Mouse (Mus musculus) intestine, embryonic 15.5 days (tissue): ENCODE results near the gene 4930562C15Rik. TPM values are rescaled to one million over a fixed set of nuclear protein-coding genes. Genes with fewer than 3 reads are reported as not detected.

ENCODE experiments used
- ATAC-seq: fragments of 200-750 bp; cut with Nextera tagmentation; 2 replicates; pipeline ENCODE4 v1.8.0; 2017; ENCODE audit warnings: moderate TSS enrichment, moderate library complexity
- H3K27ac ChIP-seq: fragments of 300-500 bp; sonication (generic); 2 replicates; pipeline ENCODE4 v1.5.1; 2015; ENCODE audit warnings: mild to moderate bottlenecking, inconsistent platforms
- H3K27me3 ChIP-seq: fragments of 300-500 bp; sonication (generic); replicated peaks from 2 replicates; pipeline ENCODE4 v1.6.1; 2015; ENCODE audit warnings: inconsistent platforms
- H3K36me3 ChIP-seq: fragments of 300-500 bp; sonication (generic); 2 replicates; pipeline ENCODE4 v1.6.1; 2015; ENCODE audit warnings: inconsistent platforms
- H3K4me1 ChIP-seq: fragments of 300-500 bp; sonication (generic); replicated peaks from 2 replicates; pipeline ENCODE4 v1.6.1; 2015; ENCODE audit warnings: inconsistent platforms
- H3K4me2 ChIP-seq: fragments of 300-500 bp; sonication (generic); replicated peaks from 2 replicates; pipeline ENCODE4 v1.6.1; 2015; ENCODE audit warnings: mild to moderate bottlenecking, inconsistent platforms
- H3K4me3 ChIP-seq: fragments of 300-500 bp; sonication (generic); replicated peaks from 2 replicates; pipeline ENCODE4 v1.5.1; 2015; ENCODE audit warnings: inconsistent platforms
- H3K9ac ChIP-seq: fragments of 300-500 bp; sonication (generic); 2 replicates; pipeline ENCODE4 v1.6.1; 2015; ENCODE audit warnings: inconsistent platforms
- H3K9me3 ChIP-seq: fragments of 300-500 bp; sonication (generic); 2 replicates; pipeline ENCODE4 v1.6.1; 2016; ENCODE audit warnings: inconsistent platforms
- WGBS: fragments of 180-500 bp; shearing (Covaris S2); methylation state at CpG from one replicate; pipeline ENCODE4 v1.1.7; 2015; 5-methylcytosine and 5-hydroxymethylcytosine counted together
- polyA plus RNA-seq: library from polyadenylated mRNA; unstranded; fragments of >200 nt; fragmentation: Nextera tagmentation; extraction: Ambion mirVana; gene quantifications from 2 replicates; pipeline ENCODE4 v1.2.1, GENCODE M21; 2015

The 4930562C15Rik gene
- polyA plus RNA-seq, 1 experiment from 2014 or later, result 0.23 TPM

DNA sequence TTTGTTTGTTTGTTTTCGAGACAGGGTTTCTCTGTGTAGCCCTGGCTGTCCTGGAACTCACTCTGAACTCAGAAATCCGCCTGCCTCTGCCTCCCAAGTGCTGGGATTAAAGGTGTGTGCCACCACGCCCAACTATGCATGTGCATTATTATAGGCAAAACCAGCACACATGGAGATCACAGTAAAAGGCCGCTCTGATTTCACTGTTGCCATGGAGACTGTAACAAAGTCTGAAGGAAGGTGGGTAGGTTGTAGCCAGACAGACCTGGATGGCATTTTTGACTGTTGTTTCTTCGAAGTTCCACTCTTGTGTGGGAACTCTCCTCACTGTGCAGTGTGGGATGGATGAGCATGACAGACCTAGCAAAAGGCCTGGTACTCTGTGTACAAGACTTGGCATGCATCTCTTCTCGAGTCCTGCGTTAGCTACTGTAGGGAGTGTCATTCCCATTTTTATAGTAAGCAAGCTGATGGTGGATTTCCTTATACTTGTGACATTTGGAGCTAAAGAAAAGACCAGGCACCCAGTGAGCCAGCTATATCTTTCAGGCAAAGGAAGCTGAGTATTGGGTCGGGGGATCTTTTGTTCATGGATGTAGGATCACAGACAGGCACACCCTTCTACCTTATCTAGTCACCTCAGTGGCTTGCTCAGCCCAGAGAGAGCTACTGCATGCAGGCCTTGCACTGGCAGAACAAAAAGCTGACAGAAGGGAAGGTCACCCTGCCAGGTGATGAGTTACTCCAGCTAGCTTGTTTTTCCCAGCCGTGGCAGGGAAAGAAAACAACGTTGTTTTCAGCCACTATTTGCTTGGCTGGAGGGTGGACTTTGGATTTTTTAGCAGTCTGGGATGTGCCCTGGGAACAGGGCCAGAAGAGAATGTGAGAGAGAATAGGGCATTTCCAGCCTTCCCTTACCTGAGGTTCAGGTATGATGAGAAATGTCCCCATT, 46.5 kb downstream of the 4930562C15Rik start:
- no peak for ATAC-seq
- peak overlapping the region; percentile 95; the same call in 1 of the 2 replicates for H3K27ac ChIP-seq
- H3K9ac ChIP-seq, result peak overlapping the region; percentile 10; the same call in 1 of the 2 replicates
- peak overlapping the region; percentile 77 for H3K4me2 ChIP-seq
- 70% methylated on average over 10 of the region's 10 CpGs for WGBS
- H3K4me1 ChIP-seq, result peaks cover 30% of the 10 kb centered on the region
- no peaks in the 10 kb centered on the region for H3K9me3 ChIP-seq
- no peaks in the 10 kb centered on the region for H3K36me3 ChIP-seq
- peak overlapping the region; percentile 83 for H3K4me3 ChIP-seq
- H3K27me3 ChIP-seq, result no peaks in the 10 kb centered on the region

DNA sequence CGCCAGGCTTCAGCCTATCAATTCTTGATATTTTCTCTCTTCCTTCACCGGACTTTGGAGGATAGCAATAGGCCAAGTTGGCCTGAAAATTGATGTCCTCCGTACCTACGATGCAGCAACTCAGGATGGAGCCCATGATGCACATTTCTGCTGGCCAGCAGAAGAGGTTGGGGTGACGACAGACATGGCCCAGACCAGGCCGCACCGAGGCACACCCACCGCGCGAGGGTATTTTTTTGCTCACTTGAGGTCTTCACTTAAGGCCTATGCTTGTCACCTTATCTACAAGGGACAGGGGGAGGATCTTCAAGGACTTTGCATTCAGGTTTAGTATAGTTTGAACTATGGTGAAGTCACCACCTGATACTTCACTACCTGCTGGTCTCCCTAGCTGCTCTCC, 49.7 kb downstream of the 4930562C15Rik start:
- H3K27me3 ChIP-seq, result no peaks in the 10 kb centered on the region
- no peaks in the 10 kb centered on the region for H3K9me3 ChIP-seq
- H3K36me3 ChIP-seq, result no peaks in the 10 kb centered on the region
- H3K9ac ChIP-seq, result no peak overlapping the region
- peak overlapping the region; percentile 73 for H3K4me3 ChIP-seq
- H3K27ac ChIP-seq, result no peak overlapping the region
- peak overlapping the region; percentile 80 for H3K4me2 ChIP-seq
- ATAC-seq, result no peak
- 92% methylated on average over 10 of the region's 10 CpGs for WGBS
- H3K4me1 ChIP-seq, result peaks cover 26% of the 10 kb centered on the region

DNA sequence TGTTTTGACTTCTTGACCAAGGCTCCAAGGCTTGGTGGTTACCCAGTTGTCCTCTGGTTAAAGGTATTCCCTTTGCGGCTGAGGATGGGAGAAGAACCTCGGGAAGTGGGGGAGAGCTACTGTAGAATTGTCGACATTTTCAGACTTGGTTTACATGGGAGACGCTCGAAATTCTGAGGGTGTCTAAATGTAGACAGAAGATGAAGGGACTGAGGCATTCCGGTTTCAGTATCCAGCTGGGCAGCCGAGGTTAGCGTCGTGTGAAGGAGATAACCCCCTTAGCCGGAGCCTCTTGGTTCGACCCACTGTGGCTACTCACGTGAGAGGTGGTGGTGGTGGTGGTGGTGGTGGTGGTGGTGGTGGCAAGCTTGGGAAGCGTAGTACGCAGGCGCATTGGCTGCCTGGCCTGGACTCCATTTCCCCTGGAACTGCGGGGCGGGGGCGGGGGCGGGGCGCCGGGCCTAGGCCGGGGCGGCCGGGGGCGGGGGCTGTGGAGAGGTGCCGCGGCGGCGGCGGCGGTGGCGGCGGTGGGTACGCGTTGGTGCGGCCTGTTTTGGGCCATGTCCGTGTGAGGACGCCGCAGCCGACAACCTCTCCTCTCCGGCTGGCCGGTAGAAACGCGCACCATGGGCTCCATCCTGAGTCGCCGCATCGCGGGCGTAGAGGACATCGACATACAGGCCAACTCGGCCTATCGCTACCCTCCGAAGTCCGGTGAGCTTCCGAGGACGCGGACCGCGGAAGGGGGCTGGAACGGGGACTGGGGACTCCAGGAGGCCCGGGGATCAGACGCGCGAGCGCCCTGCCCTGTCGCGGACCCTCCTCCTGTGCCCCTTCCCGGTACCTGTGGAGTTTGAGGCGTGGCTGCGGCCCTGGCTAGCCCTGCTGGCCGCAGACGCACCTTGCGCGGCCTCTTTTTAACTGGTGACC, 50.8 kb downstream of the 4930562C15Rik start, which contains the start of gene Mgrn1:
TSS of gene Mgrn1 (plus strand) at position 490 of the 930 bp plus-strand sequence.
- H3K27ac ChIP-seq, result peak within 1 kb of the TSS; percentile 88
- H3K4me2 ChIP-seq, result peak within 1 kb of the TSS; percentile 80
- ATAC-seq, result peak; percentile 92
- no peaks in the 10 kb centered on the region for H3K27me3 ChIP-seq
- no peaks in the 10 kb centered on the region for H3K36me3 ChIP-seq
- H3K4me3 ChIP-seq, result peak within 1 kb of the TSS; percentile 73
- H3K9ac ChIP-seq, result peak within 1 kb of the TSS; percentile 91
- H3K9me3 ChIP-seq, result no peaks in the 10 kb centered on the region
- peaks cover 26% of the 10 kb centered on the region for H3K4me1 ChIP-seq
- WGBS, result under 1% methylated on average over 61 of the region's 74 CpGs

DNA sequence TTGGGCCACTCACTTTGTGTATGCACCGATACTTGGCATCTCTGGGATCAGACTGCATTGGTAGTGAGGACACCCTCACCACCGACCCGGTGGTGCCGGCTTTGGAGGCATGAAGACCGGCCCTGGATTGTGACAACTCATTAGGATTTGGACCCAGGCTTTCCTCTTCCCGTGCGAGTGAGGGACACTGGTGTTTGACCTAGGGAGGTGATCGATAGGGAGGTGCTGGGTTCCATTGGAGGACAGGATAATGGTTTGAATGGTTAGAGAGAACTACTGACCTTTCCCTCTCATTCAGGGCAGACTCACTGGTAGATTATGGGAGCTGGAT, 51.4 kb downstream of the 4930562C15Rik start:
- 2% methylated on average over 8 of the region's 8 CpGs for WGBS
- ATAC-seq, result no peak
- H3K4me1 ChIP-seq, result peaks cover 22% of the 10 kb centered on the region

DNA sequence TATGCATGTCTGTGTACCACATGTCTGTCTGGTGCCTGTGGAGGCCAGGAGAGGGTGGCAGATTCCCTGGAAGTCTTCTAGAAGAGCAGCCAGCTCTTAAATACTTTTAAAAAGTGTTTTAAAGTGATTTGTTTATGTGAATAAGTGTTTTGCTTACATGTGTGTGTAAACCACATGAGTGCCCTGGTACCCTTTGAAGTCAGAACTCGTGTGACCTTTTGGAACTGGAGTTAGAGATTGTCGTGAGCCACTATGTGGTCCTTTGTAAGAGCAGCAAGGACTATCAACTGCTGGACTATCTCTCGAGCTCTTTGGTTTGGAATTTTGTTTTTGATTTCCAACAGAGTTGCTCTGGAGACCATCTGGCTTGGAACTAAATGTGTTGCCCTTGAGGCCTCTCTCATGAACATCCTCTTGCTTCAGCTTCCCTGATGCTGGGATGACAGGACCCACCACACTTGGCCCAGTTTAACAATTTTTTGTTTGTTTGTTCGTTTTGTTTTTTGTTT, 55.0 kb downstream of the 4930562C15Rik start:
- Histone ChIP-seq H3K9ac (no peak overlapping the region), H3K27ac (no peak overlapping the region), H3K36me3 (no peaks in the 10 kb centered on the region), H3K4me3 (no peak overlapping the region), H3K4me1 (peaks cover 16% of the 10 kb centered on the region), H3K27me3 (no peaks in the 10 kb centered on the region), H3K4me2 (no peak overlapping the region), H3K9me3 (no peaks in the 10 kb centered on the region)
- no peak for ATAC-seq
- WGBS, result 48% methylated on average over 4 of the region's 4 CpGs

More for the DNA sequence above, 51.4 kb downstream of the 4930562C15Rik start:
- peak overlapping the region; percentile 88 for H3K27ac ChIP-seq
- H3K4me3 ChIP-seq, result peak overlapping the region; percentile 73
- H3K27me3 ChIP-seq, result no peaks in the 10 kb centered on the region
- peak overlapping the region; percentile 91 for H3K9ac ChIP-seq
- H3K4me2 ChIP-seq, result peak overlapping the region; percentile 80
- H3K36me3 ChIP-seq, result no peaks in the 10 kb centered on the region
- H3K9me3 ChIP-seq, result no peaks in the 10 kb centered on the region

DNA sequence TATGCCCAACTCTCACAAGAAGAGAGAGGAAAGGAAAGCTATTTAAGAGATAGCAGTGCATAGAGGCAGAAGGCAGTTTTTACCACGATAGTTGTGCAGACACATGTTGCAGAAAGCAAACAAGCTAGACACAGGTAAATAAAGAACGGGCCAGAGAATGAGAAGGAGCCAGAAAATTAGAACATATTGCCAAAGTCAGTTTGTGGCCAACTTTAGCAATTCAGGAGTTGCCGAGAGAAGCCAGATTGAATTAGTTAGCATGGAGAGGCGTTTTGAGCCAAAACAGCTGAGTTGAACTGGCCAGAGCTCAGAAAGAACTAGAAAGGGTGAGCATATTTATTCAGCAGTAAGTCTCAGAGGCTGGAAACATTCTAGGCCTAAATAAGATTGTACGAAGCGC, 57.0 kb downstream of the 4930562C15Rik start:
- ATAC-seq, result no peak

DNA sequence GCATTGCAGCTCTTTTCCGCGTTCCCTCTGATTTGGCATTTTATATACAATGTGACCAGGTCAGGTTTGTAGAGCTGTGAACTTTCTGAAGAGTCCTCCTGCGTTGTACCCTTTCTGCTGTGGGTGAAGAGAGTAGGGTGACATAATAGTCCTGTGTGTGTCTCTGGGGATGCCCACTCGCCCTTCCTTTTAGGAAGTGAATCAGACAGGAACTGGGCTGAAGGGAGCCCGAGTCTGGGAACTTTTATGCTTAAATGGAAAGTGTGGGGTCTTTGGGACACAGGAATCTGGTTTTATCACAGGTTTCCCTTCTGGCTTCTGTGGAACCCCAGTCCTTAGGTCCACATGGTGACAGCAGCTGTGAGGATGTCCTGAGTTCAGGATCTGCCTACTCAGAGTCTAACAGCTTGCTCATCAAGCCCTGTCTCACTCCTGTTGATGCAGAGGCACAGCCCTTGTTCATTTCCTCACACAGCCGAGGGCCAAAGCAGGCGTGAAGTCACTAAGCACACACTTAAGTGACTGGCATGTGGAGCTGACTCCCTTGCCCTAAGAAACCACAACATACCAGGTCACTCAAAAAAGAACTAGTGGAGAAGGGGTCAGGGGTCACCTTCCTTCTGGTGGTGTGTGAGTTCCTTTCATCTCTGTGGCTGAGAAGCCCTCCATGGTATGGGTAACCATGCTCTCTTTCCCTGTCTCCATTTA, 59.1 kb downstream of the 4930562C15Rik start:
- 80% methylated on average over 7 of the region's 7 CpGs for WGBS
- H3K4me1 ChIP-seq, result peaks cover 14% of the 10 kb centered on the region
- H3K4me2 ChIP-seq, result no peak overlapping the region
- no peak overlapping the region for H3K9ac ChIP-seq
- no peaks in the 10 kb centered on the region for H3K27me3 ChIP-seq
- no peak for ATAC-seq
- H3K9me3 ChIP-seq, result no peaks in the 10 kb centered on the region
- H3K27ac ChIP-seq, result no peak overlapping the region
- H3K4me3 ChIP-seq, result no peak overlapping the region
- H3K36me3 ChIP-seq, result no peaks in the 10 kb centered on the region

More for the DNA sequence above, 57.0 kb downstream of the 4930562C15Rik start:
- 88% methylated on average over 6 of the region's 6 CpGs for WGBS
- Histone ChIP-seq H3K27me3 (no peaks in the 10 kb centered on the region), H3K4me2 (no peak overlapping the region), H3K9ac (no peak overlapping the region), H3K4me1 (peaks cover 17% of the 10 kb centered on the region), H3K9me3 (no peaks in the 10 kb centered on the region), H3K36me3 (no peaks in the 10 kb centered on the region), H3K4me3 (no peak overlapping the region), H3K27ac (no peak overlapping the region)

DNA sequence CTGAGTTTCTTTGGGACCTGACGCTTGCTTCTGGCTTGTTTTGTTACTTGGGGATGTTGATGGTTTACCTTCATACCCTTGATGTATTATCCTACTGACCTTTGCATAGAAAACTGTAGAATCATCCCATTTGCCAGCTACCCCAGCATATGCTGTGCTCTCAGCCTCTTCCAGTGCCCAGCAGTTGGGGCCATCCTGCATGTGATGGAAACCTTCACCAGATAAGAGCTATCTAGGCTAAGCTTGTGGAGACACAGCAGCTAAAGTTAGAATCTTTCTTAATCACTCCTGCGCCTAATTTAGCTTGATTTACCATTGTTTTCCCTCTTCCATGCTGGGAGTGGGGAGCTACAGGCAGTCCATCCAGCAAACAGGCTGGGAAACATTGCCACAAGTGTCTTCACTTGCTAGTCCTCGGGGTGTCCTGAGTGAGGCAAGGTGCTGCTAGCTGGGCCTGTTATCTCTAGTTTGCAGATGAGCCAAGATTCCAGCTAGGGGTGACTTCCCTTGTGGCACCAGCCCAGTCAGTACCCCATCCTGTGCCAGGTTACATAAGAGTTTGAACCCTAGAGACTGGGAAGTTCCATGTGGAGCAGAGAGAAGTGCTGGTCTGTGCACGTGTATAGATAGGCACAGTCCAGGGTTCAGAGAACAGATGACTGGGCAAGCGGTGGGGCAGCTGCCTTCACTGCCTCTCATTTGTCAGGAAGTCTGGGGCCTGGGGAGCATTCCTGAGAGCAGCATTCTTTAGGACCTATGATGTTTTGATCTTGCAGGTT, 61.2 kb downstream of the 4930562C15Rik start:
- H3K27ac ChIP-seq, result 0 out of 2 replicates have a peak overlapping the region, but pooled peaks have one; percentile 48
- no peaks in the 10 kb centered on the region for H3K36me3 ChIP-seq
- peak; percentile 92 for ATAC-seq
- no peaks in the 10 kb centered on the region for H3K9me3 ChIP-seq
- no peak overlapping the region for H3K4me3 ChIP-seq
- no peak overlapping the region; the same call in 1 of the 2 replicates for H3K4me2 ChIP-seq
- H3K4me1 ChIP-seq, result peaks cover 17% of the 10 kb centered on the region
- WGBS, result 62% methylated on average over 5 of the region's 5 CpGs
- no peaks in the 10 kb centered on the region for H3K27me3 ChIP-seq
- no peak overlapping the region for H3K9ac ChIP-seq

DNA sequence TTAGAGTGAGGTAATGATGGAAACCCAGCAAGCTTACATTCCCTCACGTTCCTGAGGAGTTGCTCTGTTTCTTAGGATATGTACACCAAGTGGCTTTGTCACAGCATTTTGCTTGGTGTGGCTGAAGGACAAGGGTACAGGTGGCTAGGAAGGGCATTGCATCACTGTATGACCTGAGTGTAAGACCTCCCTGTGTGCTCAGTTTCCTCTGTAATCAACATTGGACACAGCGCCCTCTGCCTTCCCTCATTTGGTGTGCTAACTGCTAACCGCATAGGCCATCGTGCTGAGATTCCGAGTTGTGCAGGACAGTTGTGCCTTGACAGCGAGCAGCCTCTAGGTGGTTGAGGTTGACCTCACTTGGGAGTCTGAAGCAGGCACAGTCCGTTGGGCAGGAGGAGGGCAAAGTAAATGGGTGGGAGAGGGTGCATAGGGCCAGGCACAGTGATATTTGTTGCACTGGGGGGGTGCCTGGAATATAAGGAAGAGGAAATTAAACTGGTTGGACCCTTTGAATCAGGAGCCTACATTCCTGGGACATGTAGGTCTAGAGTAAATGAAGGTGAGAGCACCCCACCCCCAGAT, 62.0 kb downstream of the 4930562C15Rik start:
- no peaks in the 10 kb centered on the region for H3K36me3 ChIP-seq
- 71% methylated on average over 7 of the region's 7 CpGs for WGBS
- no peaks in the 10 kb centered on the region for H3K9me3 ChIP-seq
- H3K9ac ChIP-seq, result no peak overlapping the region
- H3K27ac ChIP-seq, result no peak overlapping the region
- peak; percentile 24; the same call in 1 of the 2 replicates for ATAC-seq
- H3K4me1 ChIP-seq, result peaks cover 17% of the 10 kb centered on the region
- no peaks in the 10 kb centered on the region for H3K27me3 ChIP-seq
- no peak overlapping the region for H3K4me2 ChIP-seq
- H3K4me3 ChIP-seq, result no peak overlapping the region

DNA sequence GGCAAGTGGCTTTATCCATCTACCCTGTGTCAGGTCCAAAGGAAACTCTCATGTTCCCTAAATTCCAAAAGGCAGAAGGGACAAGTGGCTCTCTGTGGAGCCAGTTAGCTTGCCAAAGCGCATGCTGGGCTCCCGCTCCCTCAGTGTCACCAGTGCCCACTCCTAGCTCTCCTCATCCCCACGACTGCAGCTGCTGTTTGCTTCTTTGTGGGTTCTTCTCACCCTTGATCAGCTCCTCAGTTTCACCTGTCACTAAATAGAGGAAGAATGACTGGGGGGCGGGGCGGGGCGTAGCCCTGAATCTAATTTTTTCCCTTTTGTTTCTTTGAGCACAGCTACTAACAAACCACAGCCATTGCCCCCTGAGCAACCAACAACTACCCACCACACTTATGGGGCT, 63.7 kb downstream of the 4930562C15Rik start:
- H3K9me3 ChIP-seq, result no peaks in the 10 kb centered on the region
- WGBS, result 87% methylated on average over 6 of the region's 6 CpGs
- H3K4me1 ChIP-seq, result peaks cover 27% of the 10 kb centered on the region
- H3K4me2 ChIP-seq, result no peak overlapping the region
- no peak overlapping the region for H3K9ac ChIP-seq
- H3K36me3 ChIP-seq, result no peaks in the 10 kb centered on the region
- H3K27me3 ChIP-seq, result no peaks in the 10 kb centered on the region
- H3K4me3 ChIP-seq, result no peak overlapping the region
- ATAC-seq, result no peak
- no peak overlapping the region for H3K27ac ChIP-seq

DNA sequence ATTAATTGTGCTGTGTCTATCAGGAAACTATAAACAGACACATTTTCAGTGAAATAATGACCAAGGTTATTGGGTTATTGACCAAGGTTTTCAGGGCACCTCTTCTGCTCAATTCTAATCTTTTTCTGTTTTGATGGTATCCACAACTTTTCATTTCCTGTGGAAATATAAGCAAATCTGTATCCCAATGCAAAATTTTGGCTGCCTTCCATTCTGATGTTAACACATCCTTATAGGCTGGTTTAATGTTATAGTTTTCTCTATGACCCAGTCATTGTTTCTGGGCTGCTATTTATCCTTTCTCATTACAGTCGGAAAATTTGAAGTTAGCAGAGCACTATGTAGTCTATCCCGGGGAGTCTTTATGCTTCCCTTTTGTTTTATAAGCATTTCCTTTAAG, 64.5 kb downstream of the 4930562C15Rik start:
- no peaks in the 10 kb centered on the region for H3K27me3 ChIP-seq
- H3K36me3 ChIP-seq, result no peaks in the 10 kb centered on the region
- H3K27ac ChIP-seq, result no peak overlapping the region; the same call in 1 of the 2 replicates
- no peaks in the 10 kb centered on the region for H3K9me3 ChIP-seq
- 42% methylated on average over 2 of the region's 2 CpGs for WGBS
- no peak overlapping the region for H3K9ac ChIP-seq
- H3K4me2 ChIP-seq, result no peak overlapping the region
- no peak overlapping the region for H3K4me3 ChIP-seq
- H3K4me1 ChIP-seq, result peaks cover 29% of the 10 kb centered on the region
- ATAC-seq, result no peak
